Mouse (Mus musculus) heart, adult 2 months (tissue): Measurements from ENCODE around the gene Ephb1.

Experiments
- CTCF ChIP-seq: fragments of 200-600 bp; IDR thresholded peaks from 2 replicates; pipeline ENCODE4 v1.8.1; 2022; ENCODE audit warnings: antibody characterized with exemption, mild to moderate bottlenecking, moderate library complexity
- EP300 ChIP-seq: fragments of 200-500 bp; IDR thresholded peaks from 2 replicates; pipeline ENCODE4 v1.6.1; 2011; ENCODE audit warnings: low read depth, low read length, control low read depth; ENCODE audit not compliant: insufficient read depth
- POLR2A ChIP-seq: fragments of 200-500 bp; IDR thresholded peaks from 2 replicates; pipeline ENCODE4 v1.6.1; 2011; ENCODE audit warnings: mild to moderate bottlenecking, low read depth, low read length, control low read depth; ENCODE audit not compliant: insufficient read depth

DNA sequence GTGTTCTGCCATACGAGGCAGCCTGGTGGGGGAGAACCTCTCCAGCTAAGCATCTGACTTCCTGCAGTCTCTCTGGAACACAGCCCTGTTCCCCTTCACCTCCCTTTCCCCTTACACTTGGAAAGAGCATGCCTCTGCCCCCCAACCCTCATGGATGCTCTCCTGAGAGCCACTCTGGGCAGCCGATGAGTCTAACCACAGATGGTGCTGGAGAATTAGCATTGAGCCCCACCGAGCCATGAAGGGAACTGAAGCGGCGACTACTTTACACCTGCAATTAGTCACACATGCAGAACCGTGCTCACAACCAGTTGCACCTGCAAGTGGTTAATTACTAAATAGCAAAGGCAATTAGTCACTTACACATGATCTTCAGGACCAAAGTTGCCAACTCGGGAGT lies 184.8 kb downstream of the Ephb1 start:
- TF ChIP-seq CTCF (no peak), EP300 (no peak), POLR2A (no peak)
